Mouse (Mus musculus): Measurements from ENCODE around the gene Gck. TPM values are rescaled to one million over a fixed set of nuclear protein-coding genes. Genes with fewer than 3 reads are reported as not detected.
A peak's percentile ranks its signal among the peaks of the same experiment; 100 is the strongest.

Gene Gck
- polyA plus RNA-seq, 1 experiment from 2014 or later: 3.9 TPM

GRCm38 (mm10) chr11:5966751-5967150 lies 16.9 kb upstream of the Gck start:
- no peak for DNase-seq (ENCODE audit: low spot score)
- H3K36me3 ChIP-seq (replicated peaks; ENCODE audit: control insufficient read depth, insufficient read depth): peaks cover 91% of the 10 kb centered on the region
- no peaks in the 10 kb centered on the region for H3K4me1 ChIP-seq (replicated peaks; ENCODE audit: control insufficient read depth, insufficient read depth, low read length)
- ATAC-seq (ENCODE audit: low FRiP score): peak; percentile 1; the same call in 1 of the 2 replicates
- no peak overlapping the region for H3K9ac ChIP-seq
- H3K9me3 ChIP-seq (ENCODE audit: control insufficient read depth, low read length): no peaks in the 10 kb centered on the region
- H3K4me3 ChIP-seq (replicated peaks; ENCODE audit: low read length): no peak overlapping the region
- H3K4me2 ChIP-seq (replicated peaks): no peak overlapping the region
- no peak overlapping the region for H3K27ac ChIP-seq
- no peaks in the 10 kb centered on the region for H3K27me3 ChIP-seq (ENCODE audit: control insufficient read depth, insufficient read depth, low read length)
- WGBS: 96% methylated on average over 3 of the region's 3 CpGs

GRCm38 (mm10) chr11:5965865-5966264 lies 16.0 kb upstream of the Gck start:
- no peaks in the 10 kb centered on the region for H3K4me1 ChIP-seq (replicated peaks; ENCODE audit: control insufficient read depth, insufficient read depth, low read length)
- no peak overlapping the region for H3K4me3 ChIP-seq (replicated peaks; ENCODE audit: low read length)
- no peak overlapping the region for H3K9ac ChIP-seq
- DNase-seq (ENCODE audit: low spot score) (no peak), ATAC-seq (ENCODE audit: low FRiP score) (no peak)
- H3K27ac ChIP-seq: no peak overlapping the region
- no peaks in the 10 kb centered on the region for H3K27me3 ChIP-seq (ENCODE audit: control insufficient read depth, insufficient read depth, low read length)
- H3K4me2 ChIP-seq (replicated peaks): no peak overlapping the region
- H3K36me3 ChIP-seq (replicated peaks; ENCODE audit: control insufficient read depth, insufficient read depth): peaks cover 99% of the 10 kb centered on the region
- H3K9me3 ChIP-seq (ENCODE audit: control insufficient read depth, low read length): no peaks in the 10 kb centered on the region
- 82% methylated on average over 11 of the region's 11 CpGs for WGBS

GRCm38 (mm10) chr11:5960051-5960450 lies 10.2 kb upstream of the Gck start:
- no peak overlapping the region for H3K9ac ChIP-seq
- H3K4me1 ChIP-seq (replicated peaks; ENCODE audit: control insufficient read depth, insufficient read depth, low read length): peaks cover 10% of the 10 kb centered on the region
- H3K27ac ChIP-seq: no peak overlapping the region
- peaks cover 63% of the 10 kb centered on the region for H3K36me3 ChIP-seq (replicated peaks; ENCODE audit: control insufficient read depth, insufficient read depth)
- no peak for DNase-seq (ENCODE audit: low spot score)
- H3K4me3 ChIP-seq (replicated peaks; ENCODE audit: low read length): no peak overlapping the region
- 79% methylated on average over 2 of the region's 2 CpGs for WGBS
- no peaks in the 10 kb centered on the region for H3K9me3 ChIP-seq (ENCODE audit: control insufficient read depth, low read length)
- ATAC-seq (ENCODE audit: low FRiP score): no peak
- H3K27me3 ChIP-seq (ENCODE audit: control insufficient read depth, insufficient read depth, low read length): no peaks in the 10 kb centered on the region
- H3K4me2 ChIP-seq (replicated peaks): no peak overlapping the region

GRCm38 (mm10) chr11:5955546-5956276 lies 5.8 kb upstream of the Gck start, which contains the start of gene Ykt6:
TSS of gene Ykt6 (plus strand) at chr11:5955693.
- WGBS: under 1% methylated on average over 71 of the region's 71 CpGs
- H3K4me3 ChIP-seq (replicated peaks; ENCODE audit: low read length): peak within 1 kb of the TSS; percentile 88
- H3K27ac ChIP-seq: peak within 1 kb of the TSS; percentile 88

GRCm38 (mm10) chr11:5954965-5955504 lies 5.2 kb upstream of the Gck start:
- Histone ChIP-seq H3K9me3 (ENCODE audit: control insufficient read depth, low read length) (no peaks in the 10 kb centered on the region), H3K36me3 (replicated peaks; ENCODE audit: control insufficient read depth, insufficient read depth) (peaks cover 12% of the 10 kb centered on the region), H3K4me1 (replicated peaks; ENCODE audit: control insufficient read depth, insufficient read depth, low read length) (peaks cover 13% of the 10 kb centered on the region), H3K9ac (peak overlapping the region; percentile 90), H3K4me2 (replicated peaks) (peak overlapping the region; percentile 92), H3K4me3 (replicated peaks; ENCODE audit: low read length) (peak overlapping the region; percentile 88), H3K27me3 (ENCODE audit: control insufficient read depth, insufficient read depth, low read length) (no peaks in the 10 kb centered on the region), H3K27ac (peak overlapping the region; percentile 88)
- whole genome bisulfite sequencing: 4% methylated on average over 7 of the region's 7 CpGs
- ATAC-seq (ENCODE audit: low FRiP score) (peak; percentile 78; the same call in 1 of the 2 replicates), DNase-seq (ENCODE audit: low spot score) (peak; percentile 67)

More at GRCm38 (mm10) chr11:5955546-5956276, 5.8 kb upstream of the Gck start, which contains the start of gene Ykt6:
- ATAC-seq (ENCODE audit: low FRiP score) (peak; percentile 98), DNase-seq (ENCODE audit: low spot score) (peak; percentile 95)
- peaks cover 13% of the 10 kb centered on the region for H3K4me1 ChIP-seq (replicated peaks; ENCODE audit: control insufficient read depth, insufficient read depth, low read length)
- H3K4me2 ChIP-seq (replicated peaks): peak within 1 kb of the TSS; percentile 92
- peak within 1 kb of the TSS; percentile 90 for H3K9ac ChIP-seq
- H3K36me3 ChIP-seq (replicated peaks; ENCODE audit: control insufficient read depth, insufficient read depth): peaks cover 19% of the 10 kb centered on the region
- H3K27me3 ChIP-seq (ENCODE audit: control insufficient read depth, insufficient read depth, low read length): no peaks in the 10 kb centered on the region
- no peaks in the 10 kb centered on the region for H3K9me3 ChIP-seq (ENCODE audit: control insufficient read depth, low read length)

- Histone ChIP-seq H3K36me3 (replicated peaks; ENCODE audit: control insufficient read depth, insufficient read depth) (peaks cover 9% of the 10 kb centered on the region; the same call in 1 of the 2 replicates), H3K27ac (no peak overlapping the region), H3K4me1 (replicated peaks; ENCODE audit: control insufficient read depth, insufficient read depth, low read length) (peaks cover 17% of the 10 kb centered on the region), H3K9me3 (ENCODE audit: control insufficient read depth, low read length) (no peaks in the 10 kb centered on the region), H3K27me3 (ENCODE audit: control insufficient read depth, insufficient read depth, low read length) (no peaks in the 10 kb centered on the region), H3K4me2 (replicated peaks) (peak overlapping the region; percentile 92), H3K4me3 (replicated peaks; ENCODE audit: low read length) (no peak overlapping the region), H3K9ac (no peak overlapping the region)
- DNase-seq (ENCODE audit: low spot score): no peak
- ATAC-seq (ENCODE audit: low FRiP score): no peak
- WGBS: 80% methylated on average over 5 of the region's 5 CpGs
These were observed 4.6 kb upstream of the Gck start for GRCm38 (mm10) chr11:5954435-5954834.

GRCm38 (mm10) chr11:5953130-5953765 lies 3.4 kb upstream of the Gck start:
- DNase-seq (ENCODE audit: low spot score): peak; percentile 38
- WGBS: 31% methylated on average over 8 of the region's 8 CpGs
- ATAC-seq (ENCODE audit: low FRiP score): no peak

GRCm38 (mm10) chr11:5952501-5952900 lies 2.6 kb upstream of the Gck start:
- Histone ChIP-seq H3K4me3 (replicated peaks; ENCODE audit: low read length) (no peak overlapping the region), H3K36me3 (replicated peaks; ENCODE audit: control insufficient read depth, insufficient read depth) (no peaks in the 10 kb centered on the region), H3K4me1 (replicated peaks; ENCODE audit: control insufficient read depth, insufficient read depth, low read length) (peaks cover 17% of the 10 kb centered on the region), H3K27ac (no peak overlapping the region), H3K9me3 (ENCODE audit: control insufficient read depth, low read length) (no peaks in the 10 kb centered on the region), H3K4me2 (replicated peaks) (no peak overlapping the region), H3K9ac (no peak overlapping the region), H3K27me3 (ENCODE audit: control insufficient read depth, insufficient read depth, low read length) (no peaks in the 10 kb centered on the region)
- WGBS: 91% methylated on average over 5 of the region's 5 CpGs
- ATAC-seq (ENCODE audit: low FRiP score): no peak
- no peak for DNase-seq (ENCODE audit: low spot score)

More at GRCm38 (mm10) chr11:5953130-5953765, 3.4 kb upstream of the Gck start:
- Histone ChIP-seq H3K9ac (no peak overlapping the region), H3K36me3 (replicated peaks; ENCODE audit: control insufficient read depth, insufficient read depth) (no peaks in the 10 kb centered on the region), H3K9me3 (ENCODE audit: control insufficient read depth, low read length) (no peaks in the 10 kb centered on the region), H3K4me3 (replicated peaks; ENCODE audit: low read length) (no peak overlapping the region), H3K4me2 (replicated peaks) (no peak overlapping the region), H3K4me1 (replicated peaks; ENCODE audit: control insufficient read depth, insufficient read depth, low read length) (peaks cover 17% of the 10 kb centered on the region), H3K27me3 (ENCODE audit: control insufficient read depth, insufficient read depth, low read length) (no peaks in the 10 kb centered on the region), H3K27ac (no peak overlapping the region)

- no peak overlapping the region for H3K9ac ChIP-seq
These were observed 1.2 kb downstream of the Gck start for GRCm38 (mm10) chr11:5948546-5949250.

More at GRCm38 (mm10) chr11:5948546-5949250, 1.2 kb downstream of the Gck start:
- H3K4me2 ChIP-seq (replicated peaks): no peak overlapping the region
- H3K4me1 ChIP-seq (replicated peaks; ENCODE audit: control insufficient read depth, insufficient read depth, low read length): peaks cover 4% of the 10 kb centered on the region
- no peak overlapping the region for H3K27ac ChIP-seq
- H3K36me3 ChIP-seq (replicated peaks; ENCODE audit: control insufficient read depth, insufficient read depth): no peaks in the 10 kb centered on the region
- no peak for ATAC-seq (ENCODE audit: low FRiP score)
- no peak overlapping the region for H3K4me3 ChIP-seq (replicated peaks; ENCODE audit: low read length)
- WGBS: 61% methylated on average over 10 of the region's 10 CpGs
- no peaks in the 10 kb centered on the region for H3K27me3 ChIP-seq (ENCODE audit: control insufficient read depth, insufficient read depth, low read length)
- no peaks in the 10 kb centered on the region for H3K9me3 ChIP-seq (ENCODE audit: control insufficient read depth, low read length)
- DNase-seq (ENCODE audit: low spot score): no peak
